Mouse (Mus musculus) CH12.LX (cell line): ENCODE results near the gene Ldlr. TPM values are rescaled to one million over a fixed set of nuclear protein-coding genes. Genes with fewer than 3 reads are reported as not detected.

Experiments
- DNase-seq: peaks from one replicate; pipeline ENCODE4 v3.0.0-alpha.2; 2013; ENCODE audit errors: extremely low read depth
- H3K27ac ChIP-seq: 2 replicates; pipeline ENCODE4 v1.5.1; 2012; ENCODE audit warnings: low read depth, mild to moderate bottlenecking, control low read depth, moderate library complexity; ENCODE audit not compliant: insufficient read depth
- H3K27me3 ChIP-seq: replicated peaks from 2 replicates; pipeline ENCODE3; 2012; ENCODE audit warnings: inconsistent platforms
- H3K36me3 ChIP-seq, 2 experiments: replicated peaks in 1 of 2; 2 replicates each; pipeline versions ENCODE3 to v1.6.1; 2012; ENCODE audit warnings: inconsistent platforms in 1 of 2, low read length in 1 of 2, mild to moderate bottlenecking in 1 of 2, mixed read lengths in 1 of 2, moderate library complexity in 1 of 2; ENCODE audit not compliant: control insufficient read depth in 1 of 2, insufficient read depth in 1 of 2
- H3K4me1 ChIP-seq, 2 experiments: 2 replicates each; pipeline ENCODE4 v1.6.1; 2012; ENCODE audit warnings: inconsistent platforms in 1 of 2, moderate library complexity in 1 of 2; ENCODE audit not compliant: insufficient read depth in 2 of 2, control insufficient read depth in 1 of 2
- H3K4me2 ChIP-seq: 2 replicates; pipeline ENCODE4 v1.6.1; 2012; ENCODE audit warnings: low read depth, mild to moderate bottlenecking, control low read depth; ENCODE audit not compliant: poor library complexity, insufficient read depth, severe bottlenecking
- H3K4me3 ChIP-seq, 3 experiments: fragments of 150-350 bp in 1 of 3; sonication (generic) in 1 of 3; replicated peaks in 1 of 3; 2 replicates each; pipeline versions ENCODE3 to v1.5.1; 2011 to 2012; ENCODE audit warnings: low read depth in 2 of 3, low read length in 2 of 3, mild to moderate bottlenecking in 2 of 3, moderate library complexity in 2 of 3, control low read depth in 1 of 3, improper control_type of control experiment in 1 of 3, inconsistent platforms in 1 of 3, mixed read lengths in 1 of 3; ENCODE audit not compliant: poor library complexity in 1 of 3
- H3K79me2 ChIP-seq: replicated peaks from 2 replicates; pipeline ENCODE4 v1.6.1; 2012; ENCODE audit warnings: mild to moderate bottlenecking, moderate library complexity; ENCODE audit not compliant: control insufficient read depth, poor library complexity, insufficient read depth, severe bottlenecking; ENCODE audit errors: extremely low read depth
- H3K9ac ChIP-seq: 2 replicates; pipeline ENCODE4 v1.6.1; 2012; ENCODE audit warnings: low read depth, mild to moderate bottlenecking, control low read depth, moderate library complexity; ENCODE audit not compliant: insufficient read depth
- H3K9me3 ChIP-seq: replicated peaks from 2 replicates; pipeline ENCODE3; 2012; ENCODE audit warnings: low read length, inconsistent platforms, mixed read lengths
- CHD1 ChIP-seq: IDR thresholded peaks from 2 replicates; pipeline ENCODE4 v1.6.1; 2012; ENCODE audit warnings: low read depth, low read length, improper control_type of control experiment, inconsistent platforms
- CTCF ChIP-seq, 2 experiments: IDR thresholded peaks in 1 of 2; conservative IDR thresholded peaks in 1 of 2; 2 replicates each; pipeline ENCODE4 v1.5.1; 2011 to 2012; ENCODE audit warnings: low read depth in 2 of 2, low read length in 2 of 2, improper control_type of control experiment in 1 of 2, inconsistent platforms in 1 of 2, mild to moderate bottlenecking in 1 of 2, moderate library complexity in 1 of 2
- ELF1 ChIP-seq: IDR thresholded peaks from 2 replicates; pipeline ENCODE4 v1.6.1; 2014; ENCODE audit warnings: low read depth, mild to moderate bottlenecking, inconsistent platforms, low read length, improper control_type of control experiment
- EP300 ChIP-seq: IDR thresholded peaks from 2 replicates; pipeline ENCODE4 v1.6.1; 2011; ENCODE audit warnings: low read length, improper control_type of control experiment
- ETS1 ChIP-seq: conservative IDR thresholded peaks from 2 replicates; pipeline ENCODE4 v1.6.1; 2012; ENCODE audit warnings: low read depth, mild to moderate bottlenecking, inconsistent platforms, low read length, improper control_type of control experiment, moderate library complexity
- JUND ChIP-seq: conservative IDR thresholded peaks from 2 replicates; pipeline ENCODE4 v1.6.1; 2011; ENCODE audit warnings: low read depth, low read length, improper control_type of control experiment
- MAX ChIP-seq: IDR thresholded peaks from 2 replicates; pipeline ENCODE4 v1.6.1; 2011; ENCODE audit warnings: low read length, improper control_type of control experiment
- MEF2A ChIP-seq: IDR thresholded peaks from 2 replicates; pipeline ENCODE4 v1.6.1; 2014; ENCODE audit warnings: low read depth, mild to moderate bottlenecking, inconsistent platforms, low read length, improper control_type of control experiment, borderline replicate concordance
- MYC ChIP-seq: IDR thresholded peaks from 2 replicates; pipeline ENCODE4 v1.6.1; 2011; ENCODE audit warnings: low read depth, mild to moderate bottlenecking, improper control_type of control experiment, low read length
- NELFE ChIP-seq: IDR thresholded peaks from 2 replicates; pipeline ENCODE4 v1.6.1; 2011; ENCODE audit warnings: low read depth, low read length, improper control_type of control experiment
- NRF1 ChIP-seq: IDR thresholded peaks from 2 replicates; pipeline ENCODE4 v1.6.1; 2014; ENCODE audit warnings: low read depth, mild to moderate bottlenecking, inconsistent platforms, low read length, improper control_type of control experiment, moderate library complexity
- PAX5 ChIP-seq: IDR thresholded peaks from 2 replicates; pipeline ENCODE4 v1.6.1; 2012; ENCODE audit warnings: low read length, inconsistent platforms, mixed read lengths
- POLR2A ChIP-seq: IDR thresholded peaks from 2 replicates; pipeline ENCODE4 v1.6.1; 2011; ENCODE audit warnings: low read depth, mild to moderate bottlenecking, improper control_type of control experiment, low read length
- POLR2AphosphoS2 ChIP-seq: IDR thresholded peaks from 2 replicates; pipeline ENCODE4 v1.6.1; 2011; ENCODE audit warnings: low read depth, low read length, improper control_type of control experiment
- RAD21 ChIP-seq: IDR thresholded peaks from 2 replicates; pipeline ENCODE4 v1.6.1; 2011; ENCODE audit warnings: low read depth, mild to moderate bottlenecking, low read length, improper control_type of control experiment, moderate library complexity
- SIN3A ChIP-seq: IDR thresholded peaks from 2 replicates; pipeline ENCODE4 v1.6.1; 2012; ENCODE audit warnings: low read length, improper control_type of control experiment, inconsistent platforms
- TBP ChIP-seq: conservative IDR thresholded peaks from 2 replicates; pipeline ENCODE4 v1.6.1; 2011; ENCODE audit warnings: low read depth, low read length, improper control_type of control experiment
- TCF12 ChIP-seq: IDR thresholded peaks from 2 replicates; pipeline ENCODE4 v1.6.1; 2014; ENCODE audit warnings: low read depth, mild to moderate bottlenecking, inconsistent platforms, low read length, improper control_type of control experiment
- UBTF ChIP-seq: IDR thresholded peaks from 2 replicates; pipeline ENCODE4 v1.6.1; 2012; ENCODE audit warnings: low read depth, mild to moderate bottlenecking, inconsistent platforms, low read length, improper control_type of control experiment, moderate library complexity
- USF1 ChIP-seq: IDR thresholded peaks from 2 replicates; pipeline ENCODE4 v1.6.1; 2014; ENCODE audit warnings: low read depth, mild to moderate bottlenecking, inconsistent platforms, low read length, improper control_type of control experiment
- ZNF384 ChIP-seq: IDR thresholded peaks from 2 replicates; pipeline ENCODE4 v1.6.1; 2012; ENCODE audit warnings: low read depth, low read length, improper control_type of control experiment, inconsistent platforms
- dilution Hi-C: fragments of 300-500 bp; cut with MboI; formaldehyde crosslinking; loops from 2 replicates; pipeline ENCODE4 v1.14.3; 2020; ENCODE audit warnings: low sequenced_read_pairs; ENCODE audit not compliant: extremely low pct_unique_long_range_greater_than_20kb, extremely low pct_ligation_motif_present
- in situ Hi-C: fragments of 300-500 bp; cut with MboI; formaldehyde crosslinking; loops from 3 replicates; pipeline ENCODE4 v1.14.3; 2019; ENCODE audit warnings: low sequenced_read_pairs, low pct_ligation_motif_present, low pct_unique_long_range_greater_than_20kb, mixed read lengths
- polyA plus RNA-seq: library from polyadenylated mRNA; unstranded; fragments of >175 nt; gene quantifications from 2 replicates; pipeline ENCODE4 v1.2.1, GENCODE M21; 2012; ENCODE audit warnings: low read depth; ENCODE audit not compliant: insufficient read length
- total RNA-seq, 2 experiments: library from RNA; depleted of rRNA; stranded (reverse); fragments of 300-350 nt in 1 of 2; fragments of >200 nt in 1 of 2; gene quantifications; 2 replicates each; pipeline ENCODE4 v1.2.3; 2012 to 2014

The Ldlr gene
- total and polyA plus RNA-seq, 3 experiments, result 24.0 to 34.7 (median 24.9) TPM

DNA sequence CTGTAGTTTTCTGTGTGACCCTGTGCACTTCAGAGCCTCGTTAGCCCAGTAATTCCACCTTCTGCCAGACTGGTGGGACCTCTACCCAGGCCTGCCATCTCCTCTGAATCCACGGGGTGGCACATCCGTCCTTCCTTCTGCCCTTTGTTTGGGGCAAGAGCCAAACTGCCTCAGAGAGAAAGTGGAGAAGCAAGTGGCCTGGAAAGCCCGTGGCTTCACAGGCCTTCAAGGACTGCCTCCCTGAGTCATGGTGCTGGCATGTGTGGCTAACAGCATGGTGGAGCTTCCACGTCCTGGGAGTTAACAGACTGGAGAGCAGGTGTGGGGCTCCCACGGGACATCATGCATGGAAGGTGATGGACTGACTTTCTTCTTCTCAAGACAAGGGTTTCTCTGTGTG is 28.1 kb downstream of the Ldlr start:
- Histone ChIP-seq H3K36me3 (peaks cover 28 to 83% of the 10 kb centered on the region in 2 experiments), H3K27me3 (no peaks in the 10 kb centered on the region), H3K4me1 (peaks cover 0 to 15% of the 10 kb centered on the region in 2 experiments; a peak in 1 of 4 replicates), H3K4me3 (no peak overlapping the region), H3K27ac (no peak overlapping the region), H3K79me2 (no peaks in the 10 kb centered on the region), H3K4me2 (no peak overlapping the region), H3K9ac (no peak overlapping the region), H3K9me3 (no peaks in the 10 kb centered on the region)
- in situ Hi-C loops (no loop called here), dilution Hi-C loops (no loop called here)
- no peak for TF ChIP-seq MAX
- no peak for TF ChIP-seq SIN3A
- no peak for TF ChIP-seq MYC
- no peak for TF ChIP-seq JUND
- TF ChIP-seq ZNF384, result no peak
- no peak for TF ChIP-seq EP300
- no peak for DNase-seq

DNA sequence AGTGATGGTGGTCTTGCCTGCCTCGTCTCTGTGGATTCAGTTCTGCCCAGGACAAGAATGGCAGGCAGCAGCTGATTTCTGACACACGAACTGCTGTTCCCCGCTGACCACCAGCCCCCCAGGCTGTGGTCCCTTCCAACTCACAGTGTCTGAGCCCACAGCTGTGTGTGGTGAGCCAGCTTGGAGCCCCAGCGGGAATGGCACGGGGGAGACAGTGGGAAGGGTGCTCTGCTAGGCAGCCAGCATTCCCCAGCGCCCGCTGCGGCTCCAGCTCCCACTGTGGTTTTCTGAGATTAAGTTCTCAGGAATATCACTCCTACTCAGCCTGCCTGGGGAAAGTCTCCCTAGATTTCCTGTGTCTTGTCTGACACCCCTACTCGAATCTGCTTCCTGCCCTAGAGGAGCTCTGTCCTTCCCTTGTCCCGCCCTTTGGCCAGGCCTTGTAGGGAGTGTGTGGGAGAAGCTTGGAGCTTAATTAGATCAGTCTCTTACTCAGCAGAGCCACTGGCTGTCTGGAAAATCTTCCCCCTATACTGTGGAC is 29.0 kb downstream of the Ldlr start:
- no peak for DNase-seq
- H3K79me2 ChIP-seq, result no peaks in the 10 kb centered on the region
- H3K27ac ChIP-seq, result no peak overlapping the region
- H3K9ac ChIP-seq, result no peak overlapping the region
- no peaks in the 10 kb centered on the region for H3K9me3 ChIP-seq
- H3K4me1 ChIP-seq, result peaks cover 0 to 20% of the 10 kb centered on the region in 2 experiments; a peak in 2 of 4 replicates
- H3K4me2 ChIP-seq, result no peak overlapping the region
- TF ChIP-seq ETS1 (no peak), MYC (no peak), POLR2AphosphoS2 (no peak), POLR2A (no peak), UBTF (no peak), TBP (no peak), ELF1 (no peak), CHD1 (no peak), USF1 (no peak), JUND (no peak), SIN3A (no peak), CTCF (conservative IDR thresholded peaks at IDR 0.05 in 1 of 2, IDR thresholded peaks at IDR 0.05 in 1 of 2; ENCODE audit: low read depth in 2 of 2, low read length in 2 of 2) (no peak), MEF2A (no peak), TCF12 (no peak), NRF1 (no peak), NELFE (no peak), RAD21 (no peak), PAX5 (no peak)
- H3K4me3 ChIP-seq, result no peak overlapping the region
- dilution Hi-C loops (no loop called here), in situ Hi-C loops (no loop called here)
- H3K36me3 ChIP-seq, result peaks cover 28 to 83% of the 10 kb centered on the region in 2 experiments
- H3K27me3 ChIP-seq, result no peaks in the 10 kb centered on the region
